Mouse (Mus musculus): ENCODE measurements around the gene Pcyt1b.

The Pcyt1b gene

GRCm38 (mm10) chrX:93732975-93733748 is 78.5 kb downstream of the Pcyt1b start:
- no peak for DNase-seq

DNA sequence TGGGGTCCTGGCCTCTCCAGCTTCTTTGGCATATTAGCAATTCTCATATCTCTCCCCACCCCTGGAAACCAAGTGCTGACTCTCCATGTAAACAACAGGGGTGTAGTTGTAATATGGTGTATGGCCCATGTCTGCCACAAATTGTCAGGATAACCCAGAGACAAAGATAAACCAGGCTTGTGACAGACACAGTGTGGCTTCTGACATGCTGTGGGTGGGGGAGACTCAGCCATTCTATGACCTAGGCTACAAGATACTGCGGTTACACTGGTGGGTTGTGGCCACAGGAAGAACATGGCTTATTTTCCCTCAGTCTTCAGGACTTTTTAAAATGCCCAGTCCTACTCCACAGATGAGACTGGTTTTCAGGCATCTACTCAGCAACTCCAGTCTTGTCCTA is 94.5 kb downstream of the Pcyt1b start:
- DNase-seq: no peak

GRCm38 (mm10) chrX:93750566-93750965 is 95.9 kb downstream of the Pcyt1b start:
- DNase-seq: no peak

DNA sequence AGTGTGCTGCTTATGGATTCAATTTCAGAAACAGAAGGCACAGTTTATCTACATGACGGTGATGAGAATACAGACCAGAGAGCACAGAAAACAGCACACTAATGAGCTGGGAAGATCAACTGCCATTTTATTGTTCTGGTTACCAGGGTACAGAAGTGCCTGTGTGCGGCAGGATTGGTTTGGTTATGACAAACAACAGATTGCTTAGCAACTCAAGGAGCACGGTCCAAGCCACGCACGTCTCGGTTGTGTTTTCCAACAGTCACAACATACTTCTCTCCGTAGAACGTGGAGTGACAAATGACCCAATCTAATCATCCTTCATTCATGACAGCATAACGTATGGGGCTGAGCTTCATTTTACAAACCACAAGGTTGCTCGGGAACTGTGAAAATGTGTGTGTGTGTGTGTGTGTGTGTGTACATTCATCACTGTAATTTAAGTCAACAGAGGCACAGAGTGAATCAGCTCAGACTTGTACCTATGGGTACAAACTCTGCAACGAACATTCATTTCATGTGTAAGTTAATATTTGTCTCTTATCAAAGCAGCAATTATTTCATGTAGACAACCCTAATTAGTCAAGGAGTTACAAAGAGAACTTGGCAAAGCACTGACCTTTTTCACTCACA is 100.7 kb downstream of the Pcyt1b start:
- DNase-seq: no peak

DNA sequence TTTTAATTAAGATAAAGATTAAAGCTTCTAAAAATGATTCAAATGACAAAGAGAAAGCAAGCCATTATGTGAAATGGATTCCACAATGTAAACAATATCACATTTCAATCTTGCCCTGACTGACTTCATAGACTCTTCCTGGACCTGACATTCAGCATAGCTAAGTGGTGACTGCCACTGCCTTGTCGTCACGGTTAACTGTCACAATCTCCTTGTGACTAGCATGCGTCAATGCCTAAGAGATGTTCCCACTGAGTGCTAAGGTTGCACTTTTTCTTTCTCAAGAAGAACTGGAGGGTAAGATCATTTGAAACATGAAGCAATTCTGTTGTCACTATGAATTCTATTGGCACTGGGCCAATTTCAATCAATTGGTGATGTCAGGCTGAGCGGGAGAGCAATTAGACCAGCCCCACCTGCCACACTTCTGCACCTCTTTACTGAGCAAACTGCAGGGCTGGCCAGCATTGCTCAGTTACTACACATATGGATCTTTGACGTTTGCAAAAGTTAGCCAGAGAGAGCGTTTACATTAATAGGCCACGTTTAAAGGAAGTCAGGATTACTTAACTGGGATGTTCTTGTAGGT is 102.3 kb downstream of the Pcyt1b start:
- DNase-seq: no peak

GRCm38 (mm10) chrX:93760770-93761169 is 106.1 kb downstream of the Pcyt1b start:
- no peak for DNase-seq

DNA sequence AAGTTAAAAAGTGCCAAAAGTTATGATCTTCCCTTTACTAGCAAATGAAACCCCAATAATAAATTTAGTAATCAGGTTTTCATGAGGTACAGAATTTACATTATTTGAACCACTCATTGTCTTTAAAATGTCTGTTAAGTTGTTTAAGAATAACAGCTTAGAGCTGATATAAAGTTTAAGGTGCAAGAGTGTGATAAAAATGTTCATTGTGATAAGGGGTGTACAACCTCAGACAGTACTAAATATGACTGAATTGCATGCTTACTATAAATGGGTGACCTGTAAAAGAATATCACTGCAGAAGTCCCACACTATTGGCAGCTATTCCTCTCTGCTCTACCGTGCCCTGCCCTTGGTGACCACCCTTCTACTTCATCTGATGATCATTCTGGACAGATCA is 134.9 kb downstream of the Pcyt1b start:
- no peak for DNase-seq

GRCm38 (mm10) chrX:93793168-93793567 is 138.5 kb downstream of the Pcyt1b start:
- DNase-seq: peak; percentile 21 to 51
